Mouse (Mus musculus) cerebellum, adult 9-11 months (tissue): ENCODE results near the gene Krtap4-6.
"Not testable (repeated sequence)": the region's sequence is repeated elsewhere in the genome, so short reads cannot be mapped to it uniquely, and the experiment has no call there.

Source experiments
- DNase-seq: peaks from one replicate; pipeline ENCODE4 v3.0.0; 2022

The Krtap4-6 gene

DNA sequence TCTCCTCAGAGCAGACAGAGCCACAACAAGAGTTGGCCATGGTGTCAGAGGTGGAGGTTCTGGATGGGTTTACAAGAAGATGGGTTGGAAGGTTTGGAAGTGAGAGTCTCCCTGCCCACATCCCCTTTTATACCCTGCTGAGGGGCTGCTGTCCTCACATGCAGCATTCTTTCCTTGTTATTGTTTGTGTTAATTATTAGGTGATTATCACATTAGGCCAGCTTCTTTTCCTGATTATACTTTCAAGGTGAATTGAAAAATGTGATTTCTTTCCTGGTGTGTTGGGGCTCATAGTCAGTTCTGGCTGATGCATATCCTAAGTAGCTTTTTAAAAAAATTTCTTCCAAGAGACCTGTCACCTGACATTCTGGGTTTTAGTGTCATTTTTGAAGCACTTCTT is at the start of gene Krtap4-6:
Gene Krtap4-6, minus strand, starts transcription at position 101 of the 400 bp plus-strand sequence.
- DNase-seq: no peak

DNA sequence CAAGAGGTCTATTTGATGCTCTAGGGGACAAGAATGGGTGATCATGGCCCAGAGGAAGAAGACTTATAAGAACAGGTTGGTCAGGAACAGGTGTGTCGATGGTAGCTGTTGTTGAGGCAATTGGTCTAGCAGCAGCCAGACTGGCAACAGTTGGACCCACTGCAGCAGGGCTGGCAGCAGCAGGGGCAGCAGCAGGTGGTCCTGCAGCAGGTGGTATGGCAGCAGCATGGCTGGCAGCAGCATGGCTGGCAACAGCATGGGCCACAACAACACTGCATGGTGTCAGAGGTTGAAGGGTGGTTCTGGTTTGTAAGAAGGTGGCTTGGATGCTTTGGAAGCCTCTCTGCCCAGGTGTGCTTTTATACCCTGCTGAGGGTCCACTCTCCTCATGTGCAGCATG is 24.7 kb upstream of the Krtap4-6 start, which contains the start of gene Gm14190:
Gene Gm14190, minus strand, starts transcription at position 278 of the 400 bp plus-strand sequence.
- DNase-seq: no peak

DNA sequence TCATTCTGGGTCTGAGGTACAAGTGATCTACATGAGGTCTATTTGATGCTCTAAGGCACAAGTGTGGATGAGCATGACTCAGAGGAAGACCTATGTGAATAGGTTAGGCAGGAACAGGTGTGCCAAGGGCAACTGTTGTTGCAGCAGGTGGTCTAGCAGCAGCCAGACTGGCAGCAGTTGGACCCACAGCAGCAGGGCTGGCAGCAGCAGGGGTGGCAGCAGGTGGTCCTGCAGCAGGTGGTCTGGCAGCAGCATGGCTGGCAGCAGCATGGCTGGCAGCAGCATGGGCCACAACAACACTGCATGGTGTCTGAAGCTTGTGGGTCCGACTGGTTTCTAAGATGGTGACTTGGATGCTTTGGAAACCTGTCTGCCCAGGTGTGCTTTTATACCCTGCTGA is 19.5 kb upstream of the Krtap4-6 start:
- DNase-seq: not testable (repeated sequence)

DNA sequence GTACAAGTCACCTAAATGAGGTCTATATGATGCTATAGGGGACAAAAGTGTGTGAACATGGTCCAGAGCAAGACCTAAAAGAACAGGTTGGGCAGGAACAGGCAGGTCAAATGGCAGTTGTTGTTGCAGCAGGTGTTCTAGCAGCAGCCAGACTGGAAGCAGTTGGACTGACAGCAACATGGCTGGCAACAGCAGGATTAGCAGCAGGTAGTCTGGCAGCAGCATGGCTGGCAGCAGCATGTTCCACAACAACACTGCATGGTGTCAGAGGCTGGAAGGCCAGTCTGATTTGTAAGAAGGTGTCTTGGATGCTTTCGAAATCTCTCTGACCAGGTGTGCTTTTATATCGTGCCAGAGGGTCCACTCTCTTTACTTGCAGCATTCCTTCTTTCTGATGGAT is 17.7 kb upstream of the Krtap4-6 start:
- no peak for DNase-seq

DNA sequence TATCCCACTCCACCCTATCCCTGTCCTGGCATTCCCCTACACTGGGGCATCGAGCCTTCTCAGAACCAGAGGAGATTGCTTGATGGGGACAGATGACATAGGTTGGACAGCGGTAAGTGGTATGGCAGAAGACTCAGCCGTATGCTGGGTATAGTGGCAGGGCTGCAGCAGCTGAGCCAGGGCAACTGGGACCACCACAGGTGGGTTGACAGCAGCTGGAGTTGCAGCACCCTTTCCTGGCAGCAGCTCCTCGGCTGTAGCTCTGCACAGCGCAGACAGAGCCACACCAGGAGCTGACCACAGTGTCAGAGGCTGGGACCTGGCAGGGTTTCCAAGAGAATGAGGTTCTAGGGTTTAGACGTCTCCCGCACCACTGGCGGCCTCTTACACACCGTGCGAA is 3.0 kb downstream of the Krtap4-6 start:
- no peak for DNase-seq

DNA sequence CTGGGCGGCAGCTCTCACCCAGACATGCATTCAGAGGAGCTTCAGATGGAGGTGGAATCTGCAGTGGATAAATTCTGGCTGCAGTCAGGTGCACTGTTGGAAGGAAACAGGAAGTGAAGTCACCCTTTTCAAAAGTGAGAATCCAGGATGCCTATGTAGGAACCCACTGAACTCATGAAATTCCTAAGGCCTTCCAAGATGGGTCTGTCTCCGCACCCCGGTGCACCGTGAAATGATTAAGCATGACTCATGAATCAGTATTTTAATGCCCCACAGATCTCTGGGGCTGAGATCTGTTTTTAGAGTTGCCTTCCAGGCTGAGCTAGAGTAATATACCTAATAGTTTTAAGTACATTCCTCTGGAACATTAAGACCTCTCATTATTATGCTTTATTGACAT is 6.5 kb downstream of the Krtap4-6 start:
- no peak for DNase-seq

DNA sequence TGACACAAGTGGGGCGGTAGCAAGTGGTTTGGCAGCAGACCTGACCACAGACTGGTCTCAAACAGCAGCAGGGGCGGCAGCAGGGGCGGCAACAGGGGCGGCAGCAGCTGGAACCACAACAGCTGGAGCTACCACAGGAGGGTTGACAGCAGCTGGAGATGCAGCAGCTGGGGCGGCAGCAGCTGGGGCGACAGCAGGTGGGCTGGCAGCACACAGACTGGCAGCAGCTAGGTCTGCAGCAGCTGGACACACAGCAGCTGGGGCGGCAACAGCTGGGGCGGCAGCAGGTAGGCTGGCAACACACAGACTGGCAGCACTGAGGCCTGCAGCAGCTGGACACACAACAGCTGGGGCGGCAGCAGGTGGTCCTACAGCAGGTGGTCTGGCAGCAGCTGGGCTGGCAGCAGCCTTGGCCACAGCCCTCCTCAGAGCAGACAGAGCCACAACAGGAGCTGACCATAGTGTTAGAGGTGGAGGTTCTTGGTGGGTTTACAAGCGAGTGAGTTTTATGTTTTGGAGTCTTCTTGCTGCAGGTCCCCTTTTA is 7.2 kb downstream of the Krtap4-6 start, which contains the start of gene Gm11563:
Gene Gm11563, minus strand, starts transcription at position 494 of the 544 bp plus-strand sequence.
- DNase-seq: not testable (repeated sequence)

DNA sequence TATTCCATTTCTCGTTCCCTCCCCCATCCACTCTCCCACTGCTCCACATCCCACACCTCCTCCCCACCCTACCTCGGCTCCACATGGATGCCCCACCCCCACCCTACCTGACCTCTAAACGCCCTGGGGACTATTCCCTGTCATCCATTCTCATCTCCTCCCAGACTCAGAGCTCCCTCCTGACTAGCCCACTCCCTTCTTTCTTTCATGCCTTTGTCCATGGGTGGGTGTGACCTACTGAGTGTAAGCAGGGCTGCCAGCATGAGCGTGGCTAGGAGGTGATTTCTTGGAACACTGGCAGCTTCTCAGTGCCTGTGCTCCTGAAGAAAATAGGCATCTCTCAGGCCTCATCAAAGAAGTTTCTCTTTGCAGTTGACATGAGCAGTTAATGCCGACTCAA is 8.7 kb downstream of the Krtap4-6 start:
- DNase-seq: no peak

DNA sequence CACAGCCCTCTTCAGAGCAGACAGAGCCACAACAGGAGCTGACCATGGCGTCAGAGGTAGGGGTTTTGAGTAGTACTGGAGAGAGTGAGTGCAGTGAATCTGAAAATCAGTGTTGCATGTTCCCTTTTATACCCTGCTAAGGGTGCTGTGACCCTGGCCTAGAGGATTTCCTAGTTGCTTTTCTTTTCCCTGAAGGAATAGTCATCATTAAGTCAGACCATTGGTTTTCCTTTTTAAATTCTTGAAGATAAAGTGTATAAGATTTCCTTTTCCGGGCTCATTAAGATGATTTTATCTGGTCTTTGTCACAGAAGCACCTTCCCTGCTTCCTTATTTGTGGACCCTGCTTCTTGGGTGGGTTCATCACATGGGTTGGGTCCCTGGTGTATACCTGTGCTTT is 15.6 kb downstream of the Krtap4-6 start, which contains the start of gene Gm11555:
Gene Gm11555, minus strand, starts transcription at position 101 of the 400 bp plus-strand sequence.
- no peak for DNase-seq

DNA sequence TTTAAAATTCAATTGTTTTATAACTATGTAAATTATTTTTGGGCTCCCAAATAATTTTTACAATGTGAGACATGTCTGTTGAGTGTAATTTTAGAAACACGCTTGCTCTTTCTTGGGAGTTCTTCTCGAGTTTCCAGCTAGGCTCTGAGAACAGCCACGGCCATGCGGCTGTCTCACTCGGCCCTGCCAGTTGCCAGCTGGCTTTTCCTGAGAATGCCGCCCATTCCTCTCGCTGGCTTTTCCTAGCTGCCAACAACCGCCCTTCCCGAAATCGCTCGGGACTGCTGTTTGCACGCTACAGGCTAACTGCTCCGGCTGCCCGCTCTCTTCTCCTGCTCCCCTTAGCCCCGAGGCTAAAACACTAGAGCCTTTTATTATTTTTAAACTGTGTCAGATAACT is 19.3 kb downstream of the Krtap4-6 start:
- DNase-seq: no peak

DNA sequence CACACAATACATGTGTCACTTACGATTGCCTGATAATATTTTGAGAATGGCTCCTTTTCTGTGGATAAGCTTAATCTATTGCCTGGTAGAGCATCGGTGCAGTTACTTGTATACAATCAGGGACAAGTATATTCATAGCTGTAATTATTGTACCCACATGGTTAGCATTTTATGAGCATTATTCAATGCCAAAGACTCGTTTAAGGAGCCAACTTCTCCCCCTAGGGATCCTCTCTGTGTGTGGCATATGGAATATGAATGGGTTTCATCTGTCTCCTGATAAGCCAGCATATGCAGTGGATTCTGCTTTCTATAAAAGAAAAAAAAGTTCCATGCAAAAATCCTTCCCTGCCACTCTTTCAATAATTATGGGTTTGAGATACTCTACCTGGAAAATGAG is 21.4 kb downstream of the Krtap4-6 start:
- no peak for DNase-seq

DNA sequence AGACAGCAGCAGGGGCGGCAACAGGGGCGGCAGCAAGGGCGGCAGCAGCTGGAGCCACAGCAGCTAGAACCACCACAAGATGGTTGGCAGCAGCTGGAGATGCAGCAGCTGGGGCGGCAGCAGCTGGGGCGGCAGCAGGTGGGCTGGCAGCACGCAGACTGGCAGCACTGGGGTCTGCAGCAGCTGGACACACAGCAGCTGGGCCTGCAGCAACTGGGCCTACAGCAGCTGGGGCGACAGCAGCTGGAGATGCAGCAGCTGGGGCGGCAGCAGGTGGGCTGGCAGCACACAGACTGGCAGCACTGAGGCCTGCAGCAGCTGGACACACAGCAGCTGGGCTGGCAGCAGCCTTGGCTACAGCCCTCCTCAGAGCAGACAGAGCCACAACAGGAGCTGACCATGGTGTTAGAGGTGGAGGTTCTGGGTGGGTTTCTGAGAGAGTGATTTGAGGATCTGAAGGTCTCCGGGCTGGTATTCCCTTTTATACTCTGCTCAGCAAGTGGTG is 22.1 kb downstream of the Krtap4-6 start, which contains the start of gene Krtap4-7:
Gene Krtap4-7, minus strand, starts transcription at position 455 of the 505 bp plus-strand sequence.
- not testable (repeated sequence) for DNase-seq

DNA sequence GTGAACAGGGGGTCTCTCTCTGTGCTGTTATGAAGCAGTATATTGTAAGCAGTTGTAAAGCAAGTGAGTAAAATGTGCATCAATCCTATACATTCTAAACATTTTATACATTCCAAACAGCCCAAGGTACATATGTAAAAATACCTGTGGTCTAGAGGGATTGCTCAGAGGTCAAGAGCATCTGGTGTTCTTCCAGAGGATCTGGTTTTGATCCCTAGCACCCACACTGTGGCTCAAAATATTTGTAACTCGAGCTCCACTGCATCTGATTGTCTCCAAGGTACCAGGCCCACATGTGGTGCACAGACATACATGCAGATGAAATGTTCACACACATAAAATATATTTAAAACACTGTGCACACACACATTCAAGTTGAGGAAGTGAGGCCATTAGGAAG is 24.8 kb downstream of the Krtap4-6 start:
- no peak for DNase-seq

DNA sequence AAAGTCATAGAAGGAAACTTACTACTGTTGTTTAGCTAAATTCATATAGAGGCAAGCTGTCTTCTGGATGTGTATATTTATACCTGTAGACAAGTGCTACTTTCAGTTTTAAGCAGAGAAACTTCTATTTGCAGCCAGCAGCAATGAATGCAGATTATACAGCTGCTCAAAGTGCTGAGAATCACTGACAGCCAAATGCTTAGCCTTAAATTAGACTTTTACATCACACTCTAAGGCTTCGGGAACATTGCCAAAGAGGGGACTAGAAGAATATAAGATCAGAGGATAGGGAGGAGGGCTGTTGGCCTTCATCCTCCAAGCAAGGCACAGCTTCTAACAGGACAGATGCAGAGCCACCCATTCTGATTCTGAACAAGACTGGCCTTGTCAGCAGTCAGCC is 28.7 kb downstream of the Krtap4-6 start:
- no peak for DNase-seq

DNA sequence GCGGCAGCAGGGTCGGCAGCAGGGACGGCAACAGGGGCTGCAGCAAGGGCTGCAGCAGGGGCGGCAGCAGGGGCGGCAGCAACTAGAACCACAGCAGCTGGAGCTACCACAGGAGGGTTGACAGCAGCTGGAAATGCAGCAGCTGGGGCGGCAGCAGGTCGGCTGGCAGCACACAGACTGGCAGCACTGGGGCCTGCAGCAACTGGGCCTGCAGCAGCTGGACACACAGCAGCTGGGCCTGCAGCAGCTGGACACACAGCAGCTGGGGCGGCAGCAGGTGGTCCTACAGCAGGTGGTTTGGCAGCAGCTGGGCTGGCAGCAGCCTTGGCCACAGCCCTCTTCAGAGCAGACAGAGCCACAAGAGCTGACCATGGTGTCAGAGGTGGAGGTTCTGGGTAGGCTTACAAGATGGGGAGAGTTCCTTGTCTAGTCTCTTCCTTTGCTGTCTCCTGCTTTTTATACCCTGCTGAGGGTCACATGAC is 31.1 kb downstream of the Krtap4-6 start, which contains the start of gene Krtap4-2:
Gene Krtap4-2, minus strand, starts transcription at position 432 of the 482 bp plus-strand sequence.
- no peak for DNase-seq

DNA sequence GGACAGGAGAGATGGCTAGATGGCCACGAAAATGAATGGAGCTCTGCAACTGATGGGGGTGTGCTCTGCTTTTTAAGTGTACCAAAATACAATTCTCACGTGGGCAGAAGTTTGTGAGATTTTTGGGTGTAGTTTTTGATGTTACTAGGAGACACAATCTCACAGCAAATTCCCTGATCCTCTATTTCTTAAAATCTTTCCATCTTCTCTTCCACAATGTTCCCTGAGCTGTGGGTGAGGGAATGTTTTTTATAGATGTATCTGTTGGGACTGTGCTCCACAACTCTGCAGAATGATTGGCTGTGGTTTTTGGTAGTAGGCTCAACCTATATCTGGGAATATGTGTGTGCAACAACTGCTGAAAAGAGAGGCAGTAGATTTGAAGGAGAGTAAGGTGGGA is 32.5 kb downstream of the Krtap4-6 start:
- DNase-seq: no peak

DNA sequence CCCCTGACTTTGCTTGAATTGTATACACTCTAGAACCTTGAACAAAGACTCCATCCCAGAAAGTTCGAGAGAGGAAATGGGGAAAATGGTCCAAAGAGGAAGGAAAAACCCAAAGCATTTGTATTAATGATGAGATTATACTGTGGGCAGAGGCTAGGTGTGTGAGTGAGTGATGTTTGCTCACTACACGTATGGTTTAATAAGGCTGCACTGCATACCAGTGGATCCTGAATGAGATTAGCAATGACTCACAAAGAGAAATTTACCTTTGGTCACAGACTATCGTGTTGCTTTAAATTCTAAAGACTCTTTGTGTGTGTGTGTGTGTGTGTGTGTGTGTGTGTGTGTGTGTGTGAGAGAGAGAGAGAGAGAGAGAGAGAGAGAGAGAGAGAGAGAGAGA is 34.9 kb downstream of the Krtap4-6 start:
- DNase-seq: no peak

DNA sequence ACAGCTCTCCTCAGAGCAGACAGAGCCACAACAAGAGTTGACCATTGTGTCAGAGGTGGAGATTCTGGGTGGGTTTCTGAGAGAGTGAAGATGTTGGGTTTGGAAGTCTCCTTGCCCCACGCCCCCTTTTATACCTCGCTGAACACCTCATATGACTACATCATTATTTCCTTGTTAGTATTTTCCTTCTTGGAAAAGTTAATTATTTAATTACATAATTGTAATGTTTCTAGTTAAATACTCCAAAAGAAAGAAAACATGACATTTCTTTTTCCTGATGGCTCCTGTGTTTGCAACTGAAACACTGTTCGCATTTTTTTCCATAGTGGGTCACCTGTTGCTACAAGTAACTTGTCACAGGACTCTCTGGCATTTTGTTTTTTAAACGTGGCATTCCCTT is 37.6 kb downstream of the Krtap4-6 start, which contains the start of gene Krtap4-1:
Gene Krtap4-1, minus strand, starts transcription at position 101 of the 400 bp plus-strand sequence.
- no peak for DNase-seq

DNA sequence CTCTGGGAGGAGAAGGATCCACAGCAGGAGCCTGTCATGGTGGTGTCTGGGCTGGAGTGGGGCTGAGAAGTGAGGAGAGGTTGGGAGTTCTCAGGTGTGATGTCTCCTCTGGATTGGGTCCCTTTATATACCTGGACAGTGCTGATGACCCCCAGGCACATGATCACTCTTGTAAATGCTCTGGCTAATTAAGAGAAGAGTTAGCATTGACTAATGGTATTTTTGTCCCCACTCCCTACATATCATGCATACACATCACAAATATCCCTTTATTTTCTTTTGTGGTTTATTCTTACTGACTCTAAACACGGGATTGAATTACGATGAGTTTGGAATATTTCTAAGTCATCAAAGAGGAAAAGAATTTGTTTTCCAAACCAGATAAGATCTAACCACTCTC is 45.4 kb downstream of the Krtap4-6 start, which contains the start of gene Gm11562:
Gene Gm11562, minus strand, starts transcription at position 101 of the 400 bp plus-strand sequence.
- no peak for DNase-seq
